Mouse (Mus musculus) lung, postnatal 36 days (tissue): ENCODE measurements at regions not wholly inside any gene's neighbourhood (a gene's known extent, or its start where the extent isn't known, plus 50 kb on each side); places are given as distances from the start of the nearest gene placed in this dataset.

ENCODE experiments used
- DNase-seq: peaks from one replicate; pipeline ENCODE4 v3.0.0; 2022; ENCODE audit warnings: mixed read lengths

- DNase-seq, result peak; percentile 41
These were observed 53.2 kb upstream of the Rgs5 start for GRCm38 (mm10) chr1:169602122-169602521.

GRCm38 (mm10) chr1:169594470-169594869, 60.8 kb upstream of the Rgs5 start:
- no peak for DNase-seq

- DNase-seq, result no peak
These were observed 55.1 kb upstream of the Nuf2 start for GRCm38 (mm10) chr1:169586361-169586760.

DNA sequence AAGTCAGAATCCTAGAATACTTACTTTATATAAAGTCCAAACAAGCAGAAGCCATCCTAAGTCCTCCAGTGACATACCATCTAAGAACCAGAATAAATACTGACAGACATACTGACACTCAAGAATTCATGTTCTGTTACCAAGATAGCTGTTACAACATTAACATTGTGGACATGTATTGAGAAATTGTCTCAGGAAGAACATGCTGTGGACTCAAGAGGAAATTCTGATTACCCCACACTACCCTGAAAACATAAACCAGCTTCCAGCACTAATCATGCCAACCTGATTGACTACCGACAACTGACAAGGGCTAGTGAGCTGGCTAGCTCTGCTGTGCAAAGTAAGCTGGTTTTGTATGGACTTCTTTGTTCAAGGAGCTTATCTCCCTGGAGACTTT, 51.1 kb upstream of the Nuf2 start:
- DNase-seq, result no peak
